Mouse (Mus musculus): ENCODE data around the gene Tfdp2. TPM values are rescaled to one million over a fixed set of nuclear protein-coding genes. Genes with fewer than 3 reads are reported as not detected.

Tfdp2 gene
- total and polyA plus RNA-seq, 2 experiments from 2014 or later, result 19.6 to 32.1 TPM

GRCm38 (mm10) chr9:96223302-96223701, 27.2 kb downstream of the Tfdp2 start:
- no peaks in the 10 kb centered on the region for H3K9me3 ChIP-seq (ENCODE audit: low read length)
- no peak overlapping the region for H3K9ac ChIP-seq (replicated peaks; ENCODE audit: low read length)
- no peak for TF ChIP-seq CTCF (IDR thresholded peaks at IDR 0.05; ENCODE audit: low read depth)
- no peaks in the 10 kb centered on the region for H3K36me3 ChIP-seq (ENCODE audit: insufficient read depth, low read length)
- no peak overlapping the region for H3K27ac ChIP-seq
- H3K27me3 ChIP-seq (ENCODE audit: insufficient read depth, low read length), result no peaks in the 10 kb centered on the region
- H3K4me2 ChIP-seq (ENCODE audit: low read depth, low read length), result no peak overlapping the region
- H3K4me3 ChIP-seq (ENCODE audit: low read length), result no peak overlapping the region
- no peak for DNase-seq (ENCODE audit: low spot score)
- ATAC-seq, result no peak
- H3K4me1 ChIP-seq (ENCODE audit: insufficient read depth, low read length), result no peaks in the 10 kb centered on the region
- WGBS, result 53% methylated on average over 2 of the region's 2 CpGs

DNA sequence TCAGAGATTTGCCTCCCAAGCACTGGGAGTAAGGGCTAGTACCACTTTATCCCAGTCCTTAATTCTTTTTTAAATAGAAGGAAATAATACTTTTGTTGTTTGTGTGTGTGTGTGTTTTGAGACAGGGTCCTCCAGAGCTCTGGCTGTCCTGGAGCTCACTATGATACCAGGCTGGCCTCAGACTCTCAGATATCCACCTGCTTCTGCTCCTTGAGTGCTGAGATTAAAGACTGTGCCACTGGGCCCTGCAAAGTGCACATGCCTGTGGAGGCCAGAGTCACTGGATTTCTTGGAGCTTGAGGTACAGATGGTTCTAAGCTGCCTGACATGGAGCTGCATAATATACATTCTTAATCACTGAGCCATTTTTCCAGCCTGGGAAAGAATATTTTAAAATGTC, 32.2 kb downstream of the Tfdp2 start:
- no peaks in the 10 kb centered on the region for H3K27me3 ChIP-seq (ENCODE audit: insufficient read depth, low read length)

GRCm38 (mm10) chr9:96230271-96230670, 34.2 kb downstream of the Tfdp2 start:
- 32% methylated on average over 2 of the region's 2 CpGs for WGBS
- no peak for DNase-seq (ENCODE audit: low spot score)
- H3K4me1 ChIP-seq (ENCODE audit: insufficient read depth, low read length), result no peaks in the 10 kb centered on the region
- no peak overlapping the region for H3K9ac ChIP-seq (replicated peaks; ENCODE audit: low read length)
- H3K27ac ChIP-seq, result no peak overlapping the region
- H3K36me3 ChIP-seq (ENCODE audit: insufficient read depth, low read length), result no peaks in the 10 kb centered on the region
- H3K4me2 ChIP-seq (ENCODE audit: low read depth, low read length), result no peak overlapping the region
- ATAC-seq, result no peak
- no peak overlapping the region for H3K4me3 ChIP-seq (ENCODE audit: low read length)
- TF ChIP-seq CTCF (IDR thresholded peaks at IDR 0.05; ENCODE audit: low read depth), result no peak
- H3K9me3 ChIP-seq (ENCODE audit: low read length), result no peaks in the 10 kb centered on the region
- no peaks in the 10 kb centered on the region for H3K27me3 ChIP-seq (ENCODE audit: insufficient read depth, low read length)

More for the DNA sequence above, 32.2 kb downstream of the Tfdp2 start:
- DNase-seq (ENCODE audit: low spot score) (no peak), ATAC-seq (no peak)
- TF ChIP-seq CTCF (IDR thresholded peaks at IDR 0.05; ENCODE audit: low read depth), result no peak
- no peak overlapping the region for H3K27ac ChIP-seq
- H3K9me3 ChIP-seq (ENCODE audit: low read length), result no peaks in the 10 kb centered on the region
- H3K4me2 ChIP-seq (ENCODE audit: low read depth, low read length), result no peak overlapping the region
- H3K9ac ChIP-seq (replicated peaks; ENCODE audit: low read length), result no peak overlapping the region
- no peaks in the 10 kb centered on the region for H3K4me1 ChIP-seq (ENCODE audit: insufficient read depth, low read length)
- H3K4me3 ChIP-seq (ENCODE audit: low read length), result no peak overlapping the region
- no peaks in the 10 kb centered on the region for H3K36me3 ChIP-seq (ENCODE audit: insufficient read depth, low read length)

- no peaks in the 10 kb centered on the region for H3K27me3 ChIP-seq (ENCODE audit: insufficient read depth, low read length)
- no peaks in the 10 kb centered on the region for H3K9me3 ChIP-seq (ENCODE audit: low read length)
- ATAC-seq (no peak), DNase-seq (ENCODE audit: low spot score) (no peak)
- no peak overlapping the region for H3K9ac ChIP-seq (replicated peaks; ENCODE audit: low read length)
- no peak overlapping the region for H3K4me3 ChIP-seq (ENCODE audit: low read length)
- H3K36me3 ChIP-seq (ENCODE audit: insufficient read depth, low read length), result no peaks in the 10 kb centered on the region
- no peak for TF ChIP-seq CTCF (IDR thresholded peaks at IDR 0.05; ENCODE audit: low read depth)
- H3K4me2 ChIP-seq (ENCODE audit: low read depth, low read length), result no peak overlapping the region
- WGBS, result 39% methylated on average over 2 of the region's 2 CpGs
- no peaks in the 10 kb centered on the region for H3K4me1 ChIP-seq (ENCODE audit: insufficient read depth, low read length)
- H3K27ac ChIP-seq, result no peak overlapping the region
These were observed 39.4 kb downstream of the Tfdp2 start for GRCm38 (mm10) chr9:96235477-96235876.

GRCm38 (mm10) chr9:96237391-96237790, 41.3 kb downstream of the Tfdp2 start:
- DNase-seq (ENCODE audit: low spot score), result no peak
- 87% methylated on average over 1 of the region's 1 CpGs for WGBS

GRCm38 (mm10) chr9:96238286-96238685, 42.2 kb downstream of the Tfdp2 start:
- H3K27ac ChIP-seq, result no peak overlapping the region
- no peak for DNase-seq (ENCODE audit: low spot score)
- no peak overlapping the region for H3K4me2 ChIP-seq (ENCODE audit: low read depth, low read length)
- H3K4me1 ChIP-seq (ENCODE audit: insufficient read depth, low read length), result no peaks in the 10 kb centered on the region
- H3K36me3 ChIP-seq (ENCODE audit: insufficient read depth, low read length), result no peaks in the 10 kb centered on the region
- H3K27me3 ChIP-seq (ENCODE audit: insufficient read depth, low read length), result no peaks in the 10 kb centered on the region
- no peak for TF ChIP-seq CTCF (IDR thresholded peaks at IDR 0.05; ENCODE audit: low read depth)
- H3K4me3 ChIP-seq (ENCODE audit: low read length), result no peak overlapping the region
- no peaks in the 10 kb centered on the region for H3K9me3 ChIP-seq (ENCODE audit: low read length)
- no peak overlapping the region for H3K9ac ChIP-seq (replicated peaks; ENCODE audit: low read length)
- 69% methylated on average over 1 of the region's 1 CpGs for WGBS
- ATAC-seq, result no peak

More at GRCm38 (mm10) chr9:96237391-96237790, 41.3 kb downstream of the Tfdp2 start:
- no peak for TF ChIP-seq CTCF (IDR thresholded peaks at IDR 0.05; ENCODE audit: low read depth)
- no peaks in the 10 kb centered on the region for H3K27me3 ChIP-seq (ENCODE audit: insufficient read depth, low read length)
- no peak overlapping the region for H3K27ac ChIP-seq
- no peak overlapping the region for H3K4me3 ChIP-seq (ENCODE audit: low read length)
- no peaks in the 10 kb centered on the region for H3K4me1 ChIP-seq (ENCODE audit: insufficient read depth, low read length)
- ATAC-seq, result no peak
- no peak overlapping the region for H3K9ac ChIP-seq (replicated peaks; ENCODE audit: low read length)
- H3K9me3 ChIP-seq (ENCODE audit: low read length), result no peaks in the 10 kb centered on the region
- no peaks in the 10 kb centered on the region for H3K36me3 ChIP-seq (ENCODE audit: insufficient read depth, low read length)
- H3K4me2 ChIP-seq (ENCODE audit: low read depth, low read length), result no peak overlapping the region

DNA sequence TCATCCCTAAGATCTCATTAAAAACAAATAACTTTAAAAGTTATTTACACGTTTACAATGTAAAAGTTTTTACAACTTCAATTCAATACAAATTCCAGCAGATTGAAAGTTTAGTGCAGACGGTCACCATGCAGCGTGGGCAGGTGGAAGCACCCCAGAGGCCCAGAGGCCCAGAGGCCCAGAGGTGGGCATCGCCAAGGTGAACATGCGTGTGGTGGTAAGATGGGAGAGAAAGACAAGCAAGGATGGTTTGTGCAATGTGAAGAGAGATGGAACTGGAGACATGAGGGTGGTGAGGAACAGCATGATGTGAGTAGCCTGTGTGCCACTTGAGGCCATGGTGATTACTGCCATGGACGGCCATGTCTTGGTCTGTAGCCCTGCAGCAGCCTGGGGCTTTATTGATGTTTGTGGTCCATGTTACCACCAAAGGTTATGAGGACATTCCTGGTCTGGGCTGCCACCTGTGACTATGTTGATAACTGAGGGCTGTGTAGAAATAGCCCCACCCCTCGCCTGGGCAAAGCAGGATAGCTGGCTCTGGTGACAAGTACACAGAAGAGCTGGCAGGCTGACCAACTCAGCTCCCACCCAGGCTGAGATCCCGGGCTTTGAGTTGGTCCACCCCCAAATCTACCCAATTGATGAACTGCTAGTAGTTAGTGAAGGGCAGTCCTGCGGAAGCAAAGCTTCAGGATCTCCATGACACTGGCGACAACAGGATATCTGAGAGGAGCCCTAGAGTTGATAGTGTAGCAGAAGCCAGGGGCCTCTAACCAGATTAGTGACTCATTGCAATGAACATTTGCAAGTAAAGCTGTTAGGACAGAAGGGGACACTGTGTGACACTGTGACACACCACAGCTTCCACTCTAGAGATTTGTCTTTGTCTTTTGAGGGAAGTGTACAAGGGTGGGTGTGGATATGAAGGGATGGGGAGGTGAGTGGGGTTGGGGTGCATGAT, 45.3 kb downstream of the Tfdp2 start:
- 89% methylated on average over 10 of the region's 10 CpGs for WGBS
- no peak overlapping the region for H3K4me2 ChIP-seq (ENCODE audit: low read depth, low read length)
- ATAC-seq, result 0 out of 2 replicates have a peak, but pooled peaks have one; percentile 24

More for the DNA sequence above, 45.3 kb downstream of the Tfdp2 start:
- no peak for TF ChIP-seq CTCF (IDR thresholded peaks at IDR 0.05; ENCODE audit: low read depth)
- Histone ChIP-seq H3K4me3 (ENCODE audit: low read length) (no peak overlapping the region), H3K27ac (no peak overlapping the region), H3K9me3 (ENCODE audit: low read length) (no peaks in the 10 kb centered on the region), H3K27me3 (ENCODE audit: insufficient read depth, low read length) (no peaks in the 10 kb centered on the region), H3K4me1 (ENCODE audit: insufficient read depth, low read length) (no peaks in the 10 kb centered on the region), H3K9ac (replicated peaks; ENCODE audit: low read length) (no peak overlapping the region), H3K36me3 (ENCODE audit: insufficient read depth, low read length) (no peaks in the 10 kb centered on the region)
- DNase-seq (ENCODE audit: low spot score), result no peak
